Mouse (Mus musculus) yolk sac, embryonic 10.5 days (tissue): ENCODE data around the gene St6galnac6.

ENCODE experiments used
- DNase-seq: peaks from one replicate; pipeline ENCODE4 v3.0.0-alpha.2; 2017; ENCODE audit warnings: low spot score

St6galnac6 gene

GRCm38 (mm10) chr2:32640550-32641051, 41.1 kb downstream of the St6galnac6 start:
- no peak for DNase-seq

- no peak for DNase-seq
These were observed 42.3 kb downstream of the St6galnac6 start for GRCm38 (mm10) chr2:32641810-32642209.

GRCm38 (mm10) chr2:32642813-32643212, 43.3 kb downstream of the St6galnac6 start:
- DNase-seq = no peak

GRCm38 (mm10) chr2:32644083-32644482, 44.6 kb downstream of the St6galnac6 start:
- DNase-seq = no peak

- no peak for DNase-seq
These were observed 45.4 kb downstream of the St6galnac6 start for GRCm38 (mm10) chr2:32644799-32645475.

- no peak for DNase-seq
These were observed 46.1 kb downstream of the St6galnac6 start for GRCm38 (mm10) chr2:32645647-32646046.

- DNase-seq = no peak
These were observed 47.0 kb downstream of the St6galnac6 start, which contains the start of gene Eng for GRCm38 (mm10) chr2:32646379-32647056. Eng (plus strand) TSS chr2:32646595.

GRCm38 (mm10) chr2:32647366-32647765, 47.9 kb downstream of the St6galnac6 start:
- DNase-seq = no peak

GRCm38 (mm10) chr2:32653764-32654163, 54.3 kb downstream of the St6galnac6 start:
- no peak for DNase-seq

- DNase-seq = no peak
These were observed 55.4 kb downstream of the St6galnac6 start for GRCm38 (mm10) chr2:32654743-32655393.

GRCm38 (mm10) chr2:32655394-32655744, 55.9 kb downstream of the St6galnac6 start:
- no peak for DNase-seq

GRCm38 (mm10) chr2:32655826-32656225, 56.3 kb downstream of the St6galnac6 start:
- DNase-seq = peak; percentile 54

GRCm38 (mm10) chr2:32658873-32659272, 59.4 kb downstream of the St6galnac6 start:
- DNase-seq = no peak

- DNase-seq = peak; percentile 66
These were observed 62.1 kb downstream of the St6galnac6 start for GRCm38 (mm10) chr2:32661509-32662107.

GRCm38 (mm10) chr2:32662291-32662690, 62.8 kb downstream of the St6galnac6 start:
- DNase-seq = no peak

GRCm38 (mm10) chr2:32665345-32665744, 65.8 kb downstream of the St6galnac6 start:
- DNase-seq = no peak

- no peak for DNase-seq
These were observed 66.3 kb downstream of the St6galnac6 start for GRCm38 (mm10) chr2:32665853-32666252.

GRCm38 (mm10) chr2:32667775-32668174, 68.3 kb downstream of the St6galnac6 start:
- DNase-seq = no peak

GRCm38 (mm10) chr2:32668176-32668575, 68.7 kb downstream of the St6galnac6 start:
- no peak for DNase-seq

GRCm38 (mm10) chr2:32669876-32670275, 70.4 kb downstream of the St6galnac6 start:
- no peak for DNase-seq
